Mouse (Mus musculus) kidney, postnatal 14 days (tissue): ENCODE measurements around the gene Olfr117.
"Not testable (repeated sequence)": the region's sequence is repeated elsewhere in the genome, so short reads cannot be mapped to it uniquely, and the experiment has no call there.

Source experiments
- DNase-seq: peaks from one replicate; pipeline ENCODE4 v3.0.0; 2022; ENCODE audit warnings: mixed read lengths

The Olfr117 gene

GRCm38 (mm10) chr17:37663682-37664081 is at the start of gene Olfr117:
Gene Olfr117, minus strand, starts transcription at chr17:37663782.
- no peak for DNase-seq

DNA sequence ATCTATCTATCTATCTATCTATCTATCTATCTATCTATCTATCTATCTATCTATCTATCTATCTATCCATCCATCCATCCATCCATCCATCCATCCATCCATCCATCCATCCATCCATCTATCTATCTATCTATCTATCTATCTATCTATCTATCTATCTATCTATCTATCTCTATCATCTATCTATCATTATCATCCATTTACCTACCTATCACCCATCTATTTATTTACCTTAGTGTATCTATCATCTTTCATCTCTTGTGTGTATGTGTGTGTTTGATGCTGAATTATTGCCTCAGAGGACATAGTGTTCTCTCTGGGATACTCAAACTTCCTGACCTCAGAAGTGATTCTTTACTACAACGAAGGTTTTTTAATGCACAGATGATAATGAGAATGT is 32.7 kb upstream of the Olfr117 start, which contains the start of gene Olfr119:
Gene Olfr119, plus strand, starts transcription at position 301 of the 400 bp plus-strand sequence.
- not testable (repeated sequence) for DNase-seq

DNA sequence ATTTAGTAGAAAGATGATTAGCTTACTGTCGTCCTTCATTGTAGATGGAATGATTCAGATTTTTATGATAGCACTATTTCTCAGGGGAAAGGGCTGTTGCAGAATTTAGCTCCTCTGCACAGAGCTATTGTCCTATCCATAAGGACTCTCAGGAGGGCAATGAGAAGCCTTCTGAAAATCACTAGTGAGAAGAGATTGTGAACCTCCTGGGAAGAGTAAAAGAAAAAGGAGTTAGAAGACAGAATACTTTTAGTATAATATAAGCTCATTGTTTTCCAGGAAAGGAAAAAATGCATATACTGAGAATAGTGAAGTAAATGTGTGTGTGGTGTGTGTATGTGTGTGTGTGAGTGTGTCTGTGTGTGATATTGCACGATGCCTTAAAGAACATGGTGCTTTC is 3.1 kb upstream of the Olfr117 start, which contains the start of gene Olfr118:
Gene Olfr118, plus strand, starts transcription at position 301 of the 400 bp plus-strand sequence.
- no peak for DNase-seq

DNA sequence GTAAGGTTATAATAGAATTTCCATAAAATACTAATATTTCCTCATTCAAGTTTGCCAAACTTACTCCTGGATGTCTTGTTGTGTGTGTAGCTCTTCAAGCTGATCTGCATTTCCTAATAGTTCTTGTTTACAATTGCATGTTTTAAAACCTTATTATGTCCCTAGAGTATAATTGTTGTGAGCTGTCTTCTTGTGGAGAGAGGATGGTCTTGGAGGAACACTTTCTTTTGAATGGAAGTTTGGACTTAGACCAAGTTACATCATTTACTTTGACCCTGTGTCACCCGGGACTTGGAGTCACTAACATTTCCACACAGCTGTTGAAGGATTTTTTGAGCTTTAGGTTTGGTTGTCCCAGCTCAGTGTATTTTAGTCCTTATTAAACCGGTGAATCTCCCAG is 36.6 kb downstream of the Olfr117 start, which contains the start of the genes Olfr115 and Olfr116:
Gene Olfr115, minus strand, starts transcription at position 101 of the 400 bp plus-strand sequence.
Gene Olfr116, minus strand, starts transcription at position 191 of the 400 bp plus-strand sequence.
- no peak for DNase-seq
